Mouse (Mus musculus) lung, embryonic 14.5 days (tissue): ENCODE results near the gene Smpd2. TPM values are rescaled to one million over a fixed set of nuclear protein-coding genes. Genes with fewer than 3 reads are reported as not detected.
"Not testable (repeated sequence)": the region's sequence is repeated elsewhere in the genome, so short reads cannot be mapped to it uniquely, and the experiment has no call there.

Experiments used
- ATAC-seq: fragments of 200-750 bp; cut with Nextera tagmentation; 2 replicates; pipeline ENCODE4 v1.8.0; 2017; ENCODE audit warnings: mild to moderate bottlenecking, moderate TSS enrichment, moderate library complexity; ENCODE audit not compliant: insufficient read depth
- DNase-seq: peaks from one replicate; pipeline ENCODE4 v3.0.0-alpha.2; 2015
- H3K27ac ChIP-seq: fragments of 300-500 bp; sonication (generic); 2 replicates; pipeline ENCODE4 v1.5.1; 2014; ENCODE audit warnings: low read depth, mild to moderate bottlenecking, moderate library complexity
- H3K27me3 ChIP-seq: fragments of 300-500 bp; sonication (generic); 2 replicates; pipeline ENCODE4 v1.6.1; 2014; ENCODE audit warnings: low read length, control low read depth; ENCODE audit not compliant: insufficient read depth
- H3K36me3 ChIP-seq: fragments of 300-500 bp; sonication (generic); 2 replicates; pipeline ENCODE4 v1.6.1; 2014; ENCODE audit warnings: control low read depth; ENCODE audit not compliant: insufficient read depth
- H3K4me1 ChIP-seq: fragments of 300-500 bp; sonication (generic); 2 replicates; pipeline ENCODE4 v1.6.1; 2014; ENCODE audit warnings: antibody characterized with exemption, control low read depth; ENCODE audit not compliant: insufficient read depth
- H3K4me2 ChIP-seq: fragments of 300-500 bp; sonication (generic); 2 replicates; pipeline ENCODE4 v1.6.1; 2014; ENCODE audit warnings: mild to moderate bottlenecking
- H3K4me3 ChIP-seq: fragments of 300-500 bp; sonication (generic); 2 replicates; pipeline ENCODE4 v1.5.1; 2014; ENCODE audit warnings: low read depth, low read length
- H3K9ac ChIP-seq: fragments of 300-500 bp; sonication (generic); 2 replicates; pipeline ENCODE4 v1.6.1; 2014
- H3K9me3 ChIP-seq: fragments of 300-500 bp; sonication (generic); 2 replicates; pipeline ENCODE4 v1.6.1; 2016; ENCODE audit warnings: low read depth, low read length, control low read depth
- CTCF ChIP-seq: IDR thresholded peaks from 2 replicates; pipeline ENCODE4 v1.5.1; 2016; ENCODE audit warnings: antibody characterized with exemption, low read depth
- WGBS: fragments of 180-500 bp; shearing (Covaris S2); extraction: QIAGEN DNeasy Blood & Tissue Kit; methylation state at CpG from one replicate; pipeline ENCODE4 v1.1.7; 2014; 5-methylcytosine and 5-hydroxymethylcytosine counted together
- polyA plus RNA-seq: library from polyadenylated mRNA; unstranded; fragments of >200 nt; fragmentation: Nextera tagmentation; extraction: Ambion mirVana; gene quantifications from 2 replicates; pipeline ENCODE4 v1.2.1, GENCODE M21; 2014

The Smpd2 gene
- polyA plus RNA-seq, 1 experiment from 2014 or later, result 62.4 TPM

- no peaks in the 10 kb centered on the region for H3K9me3 ChIP-seq
- DNase-seq (no peak), ATAC-seq (no peak)
- no peaks in the 10 kb centered on the region for H3K4me1 ChIP-seq
- H3K4me2 ChIP-seq, result no peak overlapping the region
- TF ChIP-seq CTCF, result no peak
- 65% methylated on average over 4 of the region's 4 CpGs for WGBS
- no peak overlapping the region for H3K4me3 ChIP-seq
- no peaks in the 10 kb centered on the region for H3K36me3 ChIP-seq
- H3K27ac ChIP-seq, result no peak overlapping the region
- no peak overlapping the region for H3K9ac ChIP-seq
- no peaks in the 10 kb centered on the region for H3K27me3 ChIP-seq
Measured at GRCm38 (mm10) chr10:41514301-41514700, 24.1 kb upstream of the Smpd2 start.

GRCm38 (mm10) chr10:41509160-41509559 lies 19.0 kb upstream of the Smpd2 start:
- Histone ChIP-seq H3K27me3 (no peaks in the 10 kb centered on the region), H3K36me3 (no peaks in the 10 kb centered on the region), H3K4me3 (no peak overlapping the region), H3K4me2 (no peak overlapping the region), H3K9me3 (no peaks in the 10 kb centered on the region), H3K9ac (no peak overlapping the region), H3K4me1 (no peaks in the 10 kb centered on the region), H3K27ac (no peak overlapping the region)
- 46% methylated on average over 2 of the region's 2 CpGs for WGBS
- DNase-seq, result peak; percentile 43
- no peak for ATAC-seq
- peak; percentile 55 for TF ChIP-seq CTCF

GRCm38 (mm10) chr10:41505446-41505845 lies 15.3 kb upstream of the Smpd2 start:
- H3K4me3 ChIP-seq, H3K27me3 ChIP-seq, H3K9ac ChIP-seq, H3K36me3 ChIP-seq, H3K9me3 ChIP-seq, H3K4me2 ChIP-seq, H3K27ac ChIP-seq, H3K4me1 ChIP-seq: not testable (repeated sequence)
- WGBS, result 2% methylated on average over 3 of the region's 3 CpGs
- DNase-seq, result peak; percentile 93
- peak; percentile 38; the same call in 1 of the 2 replicates for ATAC-seq
- TF ChIP-seq CTCF, result peak; percentile 83

GRCm38 (mm10) chr10:41504996-41505395 lies 14.8 kb upstream of the Smpd2 start:
- no peak for TF ChIP-seq CTCF
- ATAC-seq (no peak), DNase-seq (no peak)
- 89% methylated on average over 1 of the region's 1 CpGs for WGBS
- Histone ChIP-seq H3K9me3 (no peaks in the 10 kb centered on the region), H3K4me2 (no peak overlapping the region), H3K27me3 (no peaks in the 10 kb centered on the region), H3K27ac (no peak overlapping the region), H3K36me3 (no peaks in the 10 kb centered on the region), H3K9ac (no peak overlapping the region), H3K4me1 (no peaks in the 10 kb centered on the region), H3K4me3 (no peak overlapping the region)

GRCm38 (mm10) chr10:41500941-41501340 lies 10.8 kb upstream of the Smpd2 start:
- no peak overlapping the region for H3K27ac ChIP-seq
- ATAC-seq, result no peak
- no peak for TF ChIP-seq CTCF

GRCm38 (mm10) chr10:41491111-41491510 lies 942 bp upstream of the Smpd2 start:
- H3K36me3 ChIP-seq, result peaks cover 24% of the 10 kb centered on the region
- H3K27ac ChIP-seq, result no peak overlapping the region
- no peaks in the 10 kb centered on the region for H3K9me3 ChIP-seq
- TF ChIP-seq CTCF, result no peak
- WGBS, result 44% methylated on average over 4 of the region's 4 CpGs
- no peak for ATAC-seq
- H3K4me2 ChIP-seq, result peak overlapping the region; percentile 100
- no peak for DNase-seq
- peaks cover 4% of the 10 kb centered on the region for H3K4me1 ChIP-seq
- H3K9ac ChIP-seq, result no peak overlapping the region
- peak overlapping the region; percentile 67; the same call in 1 of the 2 replicates for H3K4me3 ChIP-seq
- H3K27me3 ChIP-seq, result no peaks in the 10 kb centered on the region

More at GRCm38 (mm10) chr10:41500941-41501340, 10.8 kb upstream of the Smpd2 start:
- Histone ChIP-seq H3K27me3 (no peaks in the 10 kb centered on the region), H3K9me3 (no peaks in the 10 kb centered on the region), H3K9ac (no peak overlapping the region), H3K4me3 (no peak overlapping the region), H3K4me1 (no peaks in the 10 kb centered on the region), H3K4me2 (no peak overlapping the region), H3K36me3 (no peaks in the 10 kb centered on the region)
- peak; percentile 45 for DNase-seq
- WGBS, result 51% methylated on average over 4 of the region's 4 CpGs

- peak overlapping the region; percentile 67 for H3K4me3 ChIP-seq
- no peak for TF ChIP-seq CTCF
- WGBS, result under 1% methylated on average over 29 of the region's 29 CpGs
- peak overlapping the region; percentile 58 for H3K9ac ChIP-seq
- H3K4me2 ChIP-seq, result peak overlapping the region; percentile 100
- peaks cover 4% of the 10 kb centered on the region for H3K4me1 ChIP-seq
- peaks cover 30% of the 10 kb centered on the region for H3K36me3 ChIP-seq
- no peaks in the 10 kb centered on the region for H3K9me3 ChIP-seq
- no peak for ATAC-seq
- H3K27ac ChIP-seq, result no peak overlapping the region
- no peaks in the 10 kb centered on the region for H3K27me3 ChIP-seq
- no peak for DNase-seq
Measured at GRCm38 (mm10) chr10:41490518-41490873, 327 bp upstream of the Smpd2 start.

- peak overlapping the region; percentile 67 for H3K4me3 ChIP-seq
- ATAC-seq (0 out of 2 replicates have a peak, but pooled peaks have one; percentile 5), DNase-seq (no peak)
- H3K27me3 ChIP-seq, result no peaks in the 10 kb centered on the region
- no peak for TF ChIP-seq CTCF
- peak overlapping the region; percentile 100 for H3K4me2 ChIP-seq
- peak overlapping the region; percentile 74 for H3K9ac ChIP-seq
- H3K9me3 ChIP-seq, result no peaks in the 10 kb centered on the region
- H3K36me3 ChIP-seq, result peaks cover 42% of the 10 kb centered on the region
- peaks cover 4% of the 10 kb centered on the region for H3K4me1 ChIP-seq
- H3K27ac ChIP-seq, result peak overlapping the region; percentile 26; the same call in 1 of the 2 replicates
- 16% methylated on average over 8 of the region's 8 CpGs for WGBS
Measured at GRCm38 (mm10) chr10:41489294-41489693, 875 bp downstream of the Smpd2 start.
